Mouse (Mus musculus): ENCODE results near the gene Trappc1. TPM values are rescaled to one million over a fixed set of nuclear protein-coding genes. Genes with fewer than 3 reads are reported as not detected.
A peak's percentile ranks its signal among the peaks of the same experiment; 100 is the strongest.

Trappc1 gene
- polyA plus RNA-seq, 1 experiment from 2014 or later = 185 TPM

DNA sequence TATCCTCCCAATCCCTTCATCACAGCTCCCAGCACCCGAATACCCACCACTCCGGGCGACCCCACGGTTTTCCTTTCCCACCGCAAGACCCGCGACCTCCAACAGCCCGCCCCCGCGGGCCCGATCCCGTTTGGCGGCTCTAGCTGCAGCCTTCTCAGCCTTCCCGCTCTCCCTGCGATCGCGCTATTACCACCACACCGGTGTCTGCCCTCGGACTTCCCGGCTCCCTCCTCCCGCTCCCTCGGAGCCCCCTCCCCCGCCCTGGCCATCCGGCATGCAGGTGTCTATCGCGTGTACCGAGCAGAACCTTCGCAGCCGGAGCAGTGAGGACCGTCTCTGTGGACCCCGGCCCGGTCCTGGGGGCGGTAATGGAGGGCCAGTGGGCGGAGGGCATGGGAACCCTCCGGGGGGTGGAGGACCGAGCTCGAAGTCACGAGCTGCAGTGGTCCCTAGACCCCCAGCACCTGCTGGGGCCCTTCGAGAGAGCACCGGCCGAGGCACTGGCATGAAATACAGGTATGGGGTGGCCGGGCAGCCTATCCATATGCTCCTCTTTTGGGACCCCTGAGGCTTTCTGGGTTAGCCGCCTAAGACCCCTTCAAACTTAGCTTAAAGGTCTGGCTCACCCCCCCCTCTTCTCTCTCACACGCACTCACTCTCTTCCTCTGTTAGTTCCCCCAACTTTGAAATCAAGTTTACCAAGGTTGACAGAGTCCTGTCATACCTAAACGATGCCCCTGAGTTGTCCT, 2.8 kb downstream of the Trappc1 start:
- H3K4me1 ChIP-seq (ENCODE audit: control insufficient read depth, insufficient read depth, low read depth, low read length) = peaks cover 37% of the 10 kb centered on the region
- peak overlapping the region; percentile 76 for H3K9ac ChIP-seq (ENCODE audit: low read depth, low read length)
- 0 out of 2 replicates have a peak overlapping the region, but pooled peaks have one; percentile 36 for H3K27ac ChIP-seq (ENCODE audit: low read depth, low read length)
- peak; percentile 12 for ATAC-seq
- WGBS = 1% methylated on average over 45 of the region's 45 CpGs
- no peaks in the 10 kb centered on the region for H3K9me3 ChIP-seq (ENCODE audit: control insufficient read depth, low read length)
- no peaks in the 10 kb centered on the region for H3K36me3 ChIP-seq (ENCODE audit: control insufficient read depth, insufficient read depth, low read length)
- no peaks in the 10 kb centered on the region for H3K27me3 ChIP-seq (replicated peaks; ENCODE audit: control insufficient read depth, insufficient read depth, low read length)
- H3K4me3 ChIP-seq (ENCODE audit: low read length) = peak overlapping the region; percentile 50
- H3K4me2 ChIP-seq (ENCODE audit: low read length) = peak overlapping the region; percentile 95

DNA sequence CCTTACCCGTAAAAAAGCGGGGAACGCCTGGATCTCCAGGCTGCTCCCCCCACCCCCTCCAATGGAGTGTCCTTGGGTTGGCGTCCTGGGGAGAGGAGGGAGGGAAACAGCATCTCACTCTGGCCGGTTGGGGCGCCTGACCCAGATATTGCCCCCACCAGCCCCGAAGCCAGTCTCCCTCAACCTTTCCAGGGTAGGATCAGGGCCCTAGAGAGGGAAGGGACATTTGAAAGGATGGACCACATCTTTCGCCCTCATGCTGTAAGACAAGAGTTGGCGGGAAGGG, 3.3 kb downstream of the Trappc1 start:
- Histone ChIP-seq H3K27ac (ENCODE audit: low read depth, low read length) (no peak overlapping the region), H3K36me3 (ENCODE audit: control insufficient read depth, insufficient read depth, low read length) (no peaks in the 10 kb centered on the region), H3K4me2 (ENCODE audit: low read length) (peak overlapping the region; percentile 95), H3K4me3 (ENCODE audit: low read length) (peak overlapping the region; percentile 50; the same call in 1 of the 2 replicates), H3K4me1 (ENCODE audit: control insufficient read depth, insufficient read depth, low read depth, low read length) (peaks cover 34% of the 10 kb centered on the region), H3K9me3 (ENCODE audit: control insufficient read depth, low read length) (no peaks in the 10 kb centered on the region), H3K9ac (ENCODE audit: low read depth, low read length) (no peak overlapping the region), H3K27me3 (replicated peaks; ENCODE audit: control insufficient read depth, insufficient read depth, low read length) (no peaks in the 10 kb centered on the region)
- ATAC-seq = no peak
- WGBS = 18% methylated on average over 9 of the region's 9 CpGs

DNA sequence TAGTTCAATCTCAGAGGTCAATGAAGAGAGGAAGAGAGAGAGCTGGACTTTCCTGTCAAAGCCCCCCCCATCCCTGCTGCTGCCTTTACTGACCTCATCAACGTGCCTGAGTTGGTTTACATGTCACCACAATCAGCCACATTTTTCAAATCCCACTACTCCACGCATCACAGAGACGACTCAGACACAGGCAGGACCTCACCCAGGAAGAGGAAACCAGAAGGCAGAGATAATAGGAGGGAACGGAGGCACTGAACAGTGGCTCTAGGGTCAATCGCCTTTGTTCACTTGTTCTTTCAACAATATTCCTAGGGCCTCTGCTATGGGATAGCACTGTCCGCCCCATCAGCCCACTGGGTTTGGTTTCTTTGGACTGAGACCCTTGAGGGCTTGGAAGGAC, 3.9 kb downstream of the Trappc1 start:
- Histone ChIP-seq H3K27ac (ENCODE audit: low read depth, low read length) (no peak overlapping the region), H3K4me3 (ENCODE audit: low read length) (no peak overlapping the region), H3K4me2 (ENCODE audit: low read length) (no peak overlapping the region), H3K9ac (ENCODE audit: low read depth, low read length) (no peak overlapping the region), H3K36me3 (ENCODE audit: control insufficient read depth, insufficient read depth, low read length) (no peaks in the 10 kb centered on the region), H3K9me3 (ENCODE audit: control insufficient read depth, low read length) (no peaks in the 10 kb centered on the region), H3K27me3 (replicated peaks; ENCODE audit: control insufficient read depth, insufficient read depth, low read length) (no peaks in the 10 kb centered on the region), H3K4me1 (ENCODE audit: control insufficient read depth, insufficient read depth, low read depth, low read length) (peaks cover 33% of the 10 kb centered on the region)
- no peak for ATAC-seq
- 54% methylated on average over 6 of the region's 6 CpGs for WGBS

DNA sequence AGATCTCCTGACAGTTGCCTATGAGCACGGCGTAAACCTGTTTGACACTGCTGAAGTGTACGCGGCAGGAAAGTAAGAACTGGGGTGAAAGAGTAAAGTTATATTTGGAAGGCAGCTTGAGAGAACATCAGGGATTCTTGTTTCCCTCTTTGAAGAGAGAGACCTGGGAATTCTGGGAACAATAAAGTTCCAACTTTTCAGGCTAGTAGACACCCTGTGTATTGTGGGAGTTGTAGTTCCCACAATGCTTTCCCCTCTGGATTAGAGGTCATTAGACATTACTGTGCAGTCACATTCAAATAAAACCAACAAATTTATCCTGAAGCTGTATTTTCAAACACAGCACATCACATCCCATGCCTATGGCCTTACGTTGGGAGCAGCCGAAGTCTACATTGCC, 4.7 kb downstream of the Trappc1 start:
- ATAC-seq = no peak
- Histone ChIP-seq H3K9ac (ENCODE audit: low read depth, low read length) (no peak overlapping the region), H3K4me3 (ENCODE audit: low read length) (no peak overlapping the region), H3K4me1 (ENCODE audit: control insufficient read depth, insufficient read depth, low read depth, low read length) (peaks cover 28% of the 10 kb centered on the region), H3K36me3 (ENCODE audit: control insufficient read depth, insufficient read depth, low read length) (no peaks in the 10 kb centered on the region), H3K27ac (ENCODE audit: low read depth, low read length) (no peak overlapping the region), H3K9me3 (ENCODE audit: control insufficient read depth, low read length) (no peaks in the 10 kb centered on the region), H3K27me3 (replicated peaks; ENCODE audit: control insufficient read depth, insufficient read depth, low read length) (no peaks in the 10 kb centered on the region), H3K4me2 (ENCODE audit: low read length) (no peak overlapping the region)
- 96% methylated on average over 6 of the region's 6 CpGs for WGBS

DNA sequence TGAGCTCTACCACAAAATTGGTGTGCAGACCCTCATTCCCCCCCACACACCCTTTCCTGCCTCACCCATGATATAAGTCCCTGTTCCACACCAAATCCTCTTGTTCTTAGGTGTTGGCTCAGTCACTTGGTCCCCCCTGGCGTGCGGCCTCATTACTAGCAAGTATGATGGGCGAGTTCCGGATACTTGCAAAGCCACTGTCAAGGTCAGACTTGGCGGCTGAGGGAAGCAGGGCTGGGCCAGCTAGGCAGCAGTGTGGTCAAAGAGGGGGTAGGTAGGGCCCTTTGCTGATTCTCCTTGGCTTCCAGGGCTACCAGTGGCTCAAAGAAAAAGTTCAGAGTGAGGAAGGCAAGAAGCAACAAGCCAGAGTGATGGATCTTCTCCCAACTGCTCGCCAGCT, 7.4 kb downstream of the Trappc1 start:
- H3K27ac ChIP-seq (ENCODE audit: low read depth, low read length) = no peak overlapping the region; the same call in 1 of the 2 replicates

DNA sequence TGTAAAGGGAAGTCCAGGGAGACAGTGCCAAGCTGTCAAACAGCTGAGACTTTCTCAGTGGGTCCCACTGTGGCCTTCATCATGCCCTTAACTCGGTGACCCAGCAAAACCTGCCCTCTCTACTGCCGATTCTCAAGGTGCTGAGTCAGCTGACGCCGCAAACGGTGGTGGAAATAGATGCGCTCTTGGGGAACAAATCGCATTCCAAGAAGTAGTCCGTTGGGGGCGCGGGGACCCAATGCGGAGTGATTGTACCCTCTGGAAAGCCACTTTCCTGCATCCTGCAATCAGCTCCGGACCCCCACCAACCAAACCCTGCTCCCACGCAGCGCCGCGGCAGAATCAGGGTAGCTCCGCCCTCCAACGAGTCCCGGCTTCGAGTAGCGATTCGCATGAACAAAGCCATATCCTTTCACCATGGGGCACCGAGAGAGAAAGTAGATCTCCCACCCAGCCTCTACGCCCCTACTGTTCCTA, 8.2 kb downstream of the Trappc1 start:
- Histone ChIP-seq H3K9ac (ENCODE audit: low read depth, low read length) (peak overlapping the region; percentile 68), H3K4me3 (ENCODE audit: low read length) (peak overlapping the region; percentile 49), H3K36me3 (ENCODE audit: control insufficient read depth, insufficient read depth, low read length) (no peaks in the 10 kb centered on the region), H3K9me3 (ENCODE audit: control insufficient read depth, low read length) (no peaks in the 10 kb centered on the region), H3K4me2 (ENCODE audit: low read length) (peak overlapping the region; percentile 70), H3K27ac (ENCODE audit: low read depth, low read length) (peak overlapping the region; percentile 78), H3K4me1 (ENCODE audit: control insufficient read depth, insufficient read depth, low read depth, low read length) (peaks cover 12% of the 10 kb centered on the region), H3K27me3 (replicated peaks; ENCODE audit: control insufficient read depth, insufficient read depth, low read length) (no peaks in the 10 kb centered on the region)
- WGBS = 1% methylated on average over 24 of the region's 24 CpGs
- peak; percentile 85 for ATAC-seq

More for the DNA sequence above, 7.4 kb downstream of the Trappc1 start:
- peaks cover 18% of the 10 kb centered on the region for H3K4me1 ChIP-seq (ENCODE audit: control insufficient read depth, insufficient read depth, low read depth, low read length)
- no peak overlapping the region; the same call in 1 of the 2 replicates for H3K4me2 ChIP-seq (ENCODE audit: low read length)
- H3K36me3 ChIP-seq (ENCODE audit: control insufficient read depth, insufficient read depth, low read length) = no peaks in the 10 kb centered on the region
- no peaks in the 10 kb centered on the region for H3K9me3 ChIP-seq (ENCODE audit: control insufficient read depth, low read length)
- WGBS = 91% methylated on average over 6 of the region's 6 CpGs
- H3K27me3 ChIP-seq (replicated peaks; ENCODE audit: control insufficient read depth, insufficient read depth, low read length) = no peaks in the 10 kb centered on the region
- no peak overlapping the region for H3K4me3 ChIP-seq (ENCODE audit: low read length)
- no peak for ATAC-seq
- H3K9ac ChIP-seq (ENCODE audit: low read depth, low read length) = no peak overlapping the region

DNA sequence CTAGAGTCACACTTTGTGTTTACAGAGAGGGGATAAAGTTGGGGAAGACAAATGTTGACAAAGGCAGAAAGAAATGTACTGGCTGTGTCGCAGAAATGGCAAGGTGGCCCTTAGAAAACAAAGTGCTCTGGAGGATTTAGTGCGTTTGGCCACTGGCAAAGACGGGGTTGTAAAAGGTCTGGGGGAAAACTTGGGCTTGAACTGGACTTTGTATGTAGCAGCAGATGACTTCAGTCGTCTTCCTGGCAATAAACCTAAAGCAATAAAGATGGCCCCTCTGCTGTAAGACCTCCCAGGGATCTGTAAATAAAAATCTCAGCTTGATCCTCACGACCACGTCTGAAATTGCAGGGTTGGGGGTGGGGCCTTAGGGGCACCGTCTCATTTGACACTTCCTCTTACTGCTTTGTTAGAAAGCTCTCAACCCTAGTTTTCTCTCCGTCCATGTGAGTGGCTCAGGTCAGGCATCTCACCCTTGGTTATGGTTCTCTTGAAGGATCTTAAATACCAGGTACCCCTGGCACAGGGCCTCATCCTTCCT, 9.0 kb downstream of the Trappc1 start:
- Histone ChIP-seq H3K9ac (ENCODE audit: low read depth, low read length) (0 out of 2 replicates have a peak overlapping the region, but pooled peaks have one; percentile 68), H3K9me3 (ENCODE audit: control insufficient read depth, low read length) (no peaks in the 10 kb centered on the region), H3K4me2 (ENCODE audit: low read length) (peak overlapping the region; percentile 70), H3K36me3 (ENCODE audit: control insufficient read depth, insufficient read depth, low read length) (no peaks in the 10 kb centered on the region), H3K27me3 (replicated peaks; ENCODE audit: control insufficient read depth, insufficient read depth, low read length) (no peaks in the 10 kb centered on the region), H3K27ac (ENCODE audit: low read depth, low read length) (0 out of 2 replicates have a peak overlapping the region, but pooled peaks have one; percentile 78), H3K4me3 (ENCODE audit: low read length) (no peak overlapping the region), H3K4me1 (ENCODE audit: control insufficient read depth, insufficient read depth, low read depth, low read length) (peaks cover 11% of the 10 kb centered on the region)
- no peak for ATAC-seq
- WGBS = 40% methylated on average over 8 of the region's 8 CpGs

DNA sequence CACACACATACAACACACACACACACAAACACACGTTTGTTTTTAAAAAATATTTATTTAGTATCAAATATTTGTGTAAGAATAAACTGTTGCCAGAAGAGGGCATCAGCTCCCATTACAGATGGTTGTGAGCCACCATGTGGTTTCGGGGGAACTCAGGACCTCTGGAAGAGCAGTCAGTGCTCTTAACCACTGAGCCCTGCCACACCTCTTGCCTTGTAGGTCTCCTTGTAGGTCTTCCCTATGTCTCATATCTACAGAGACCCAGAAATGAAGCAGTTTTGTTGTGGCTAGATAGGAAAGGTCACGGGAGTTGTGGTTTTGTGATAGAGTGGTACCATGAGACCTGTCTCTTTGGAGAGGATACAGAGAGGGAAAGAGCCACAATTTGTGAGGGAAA, 10.1 kb downstream of the Trappc1 start:
- Histone ChIP-seq H3K4me1 (ENCODE audit: control insufficient read depth, insufficient read depth, low read depth, low read length) (peaks cover 11% of the 10 kb centered on the region), H3K9ac (ENCODE audit: low read depth, low read length) (no peak overlapping the region), H3K36me3 (ENCODE audit: control insufficient read depth, insufficient read depth, low read length) (no peaks in the 10 kb centered on the region), H3K27me3 (replicated peaks; ENCODE audit: control insufficient read depth, insufficient read depth, low read length) (no peaks in the 10 kb centered on the region), H3K4me3 (ENCODE audit: low read length) (no peak overlapping the region), H3K27ac (ENCODE audit: low read depth, low read length) (no peak overlapping the region), H3K4me2 (ENCODE audit: low read length) (no peak overlapping the region), H3K9me3 (ENCODE audit: control insufficient read depth, low read length) (no peaks in the 10 kb centered on the region)
- WGBS = 60% methylated on average over 3 of the region's 3 CpGs
- no peak for ATAC-seq

DNA sequence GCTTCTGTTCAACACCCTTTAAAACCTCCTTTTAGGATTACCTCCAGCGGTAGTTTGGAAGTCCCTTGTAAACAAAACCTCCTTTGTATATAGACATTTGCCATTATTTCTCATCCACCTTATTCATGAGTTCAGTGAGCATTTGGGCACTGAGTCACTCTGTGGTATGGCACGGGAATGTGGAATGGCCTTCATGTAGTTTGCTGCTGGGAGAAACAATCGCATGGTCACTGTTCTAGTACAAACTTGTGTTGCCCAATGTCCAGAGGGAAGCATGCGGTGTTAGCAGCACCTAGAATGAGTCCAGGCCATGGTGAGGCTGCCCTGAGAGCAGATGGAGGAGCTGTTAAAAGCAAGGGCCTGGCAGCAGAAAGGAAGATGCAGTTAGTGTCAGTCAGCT, 11.0 kb downstream of the Trappc1 start:
- Histone ChIP-seq H3K9ac (ENCODE audit: low read depth, low read length) (no peak overlapping the region), H3K27ac (ENCODE audit: low read depth, low read length) (no peak overlapping the region), H3K4me2 (ENCODE audit: low read length) (no peak overlapping the region), H3K4me1 (ENCODE audit: control insufficient read depth, insufficient read depth, low read depth, low read length) (peaks cover 12% of the 10 kb centered on the region), H3K36me3 (ENCODE audit: control insufficient read depth, insufficient read depth, low read length) (no peaks in the 10 kb centered on the region), H3K27me3 (replicated peaks; ENCODE audit: control insufficient read depth, insufficient read depth, low read length) (no peaks in the 10 kb centered on the region), H3K9me3 (ENCODE audit: control insufficient read depth, low read length) (no peaks in the 10 kb centered on the region), H3K4me3 (ENCODE audit: low read length) (no peak overlapping the region)
- WGBS = 77% methylated on average over 4 of the region's 4 CpGs
- ATAC-seq = no peak
